Mouse (Mus musculus): Measurements from ENCODE around the gene Tspan5.

Tspan5 gene

DNA sequence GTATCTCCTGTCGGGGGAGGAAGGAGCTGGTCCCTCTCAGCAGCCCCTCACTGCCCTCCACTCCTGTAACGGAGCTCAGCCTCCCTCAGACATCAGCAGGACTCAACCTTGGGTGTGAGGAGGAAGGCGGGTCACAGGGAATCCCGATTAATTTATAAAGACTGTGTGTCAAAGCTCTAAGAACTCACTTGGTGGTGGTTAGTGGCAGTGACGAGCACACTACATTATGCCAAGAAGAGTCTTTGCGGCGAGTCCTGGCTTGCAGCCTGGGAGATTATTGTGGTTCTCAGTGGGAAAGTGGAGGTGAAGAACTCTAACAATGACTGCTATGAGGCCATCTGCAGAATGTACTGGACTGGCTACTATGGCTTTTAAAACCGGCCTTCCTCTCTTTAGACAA, 184.2 kb downstream of the Tspan5 start:
- DNase-seq (ENCODE audit: low spot score in 2 of 2) = no peak

DNA sequence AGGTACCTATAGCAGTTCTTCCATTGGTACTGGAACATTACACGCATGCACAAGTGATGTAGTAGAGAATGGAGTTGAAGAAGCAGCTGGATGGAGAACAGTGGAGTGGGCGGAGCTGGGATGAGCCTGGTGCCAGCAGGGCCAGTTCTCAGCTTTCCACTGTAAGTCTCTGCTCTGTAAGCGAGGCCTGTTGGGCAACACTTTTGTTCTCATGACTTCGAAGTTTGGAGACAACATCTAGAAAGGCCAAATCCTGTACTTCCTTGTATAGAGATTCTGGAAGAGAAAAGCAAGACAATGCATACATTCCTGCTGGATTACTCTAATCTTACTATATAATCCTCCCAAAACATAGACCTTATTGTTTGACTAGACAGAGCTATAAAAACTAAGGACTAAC, 185.4 kb downstream of the Tspan5 start:
- no peak for DNase-seq (ENCODE audit: low spot score in 2 of 2)

DNA sequence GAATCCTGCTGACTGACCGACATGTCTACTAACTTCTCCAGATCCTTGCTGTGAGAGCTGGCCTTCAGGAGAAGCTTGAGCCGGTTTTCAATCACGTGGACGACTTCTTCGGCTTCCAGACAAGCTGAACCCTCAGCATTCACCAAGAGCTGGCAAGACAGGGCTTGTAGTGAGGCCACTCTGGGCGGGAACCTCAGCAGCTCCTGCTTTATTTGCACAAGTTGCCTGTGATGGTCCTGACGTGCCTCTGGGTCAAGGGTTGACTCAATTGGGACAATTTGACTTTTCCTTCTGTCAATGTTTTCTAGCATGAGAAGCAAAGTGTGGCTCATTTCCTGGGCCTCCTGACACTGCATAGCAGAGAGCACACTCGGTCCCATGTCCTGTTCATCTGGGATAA, 194.8 kb downstream of the Tspan5 start:
- no peak for DNase-seq (ENCODE audit: low spot score in 2 of 2)

DNA sequence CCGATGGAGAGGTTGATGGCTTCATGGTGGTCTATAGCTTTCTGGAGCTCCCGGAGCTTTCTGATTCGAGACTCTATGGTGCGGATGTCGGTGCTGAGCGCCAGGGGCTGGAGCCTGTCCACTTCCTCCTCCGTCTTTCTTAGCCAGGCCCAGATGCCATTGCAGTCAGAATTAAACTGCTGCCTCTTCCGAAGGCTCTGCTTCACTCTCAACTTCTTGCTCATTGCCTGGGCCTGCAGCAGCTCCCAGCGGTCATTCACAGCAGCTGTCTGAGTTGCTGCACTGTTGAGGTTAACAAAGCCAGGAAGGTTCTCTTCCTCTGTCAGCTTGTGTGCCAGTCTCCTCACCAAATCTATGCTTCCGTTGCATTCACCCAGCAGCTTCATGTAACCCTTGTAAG, 195.2 kb downstream of the Tspan5 start:
- DNase-seq (ENCODE audit: low spot score in 2 of 2) = no peak

DNA sequence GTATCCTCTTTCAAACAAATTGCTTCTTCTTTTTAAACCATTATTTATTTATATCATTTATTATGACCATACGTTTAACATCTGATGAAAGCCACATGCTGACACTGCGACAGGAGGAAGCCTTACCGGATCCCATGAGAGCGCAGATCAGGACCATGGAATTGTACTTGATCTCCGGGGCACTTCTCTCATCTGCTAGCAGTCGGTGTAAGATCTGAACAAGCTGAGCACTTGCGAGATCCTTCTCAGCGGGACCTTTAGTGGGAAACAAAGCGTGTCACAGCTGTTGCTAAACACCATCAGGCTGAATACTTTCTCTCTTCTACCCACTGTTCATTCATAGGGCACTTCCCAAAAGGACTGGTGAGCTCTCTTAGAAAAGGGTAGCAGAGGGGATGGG, 199.6 kb downstream of the Tspan5 start:
- no peak for DNase-seq (ENCODE audit: low spot score in 2 of 2)

DNA sequence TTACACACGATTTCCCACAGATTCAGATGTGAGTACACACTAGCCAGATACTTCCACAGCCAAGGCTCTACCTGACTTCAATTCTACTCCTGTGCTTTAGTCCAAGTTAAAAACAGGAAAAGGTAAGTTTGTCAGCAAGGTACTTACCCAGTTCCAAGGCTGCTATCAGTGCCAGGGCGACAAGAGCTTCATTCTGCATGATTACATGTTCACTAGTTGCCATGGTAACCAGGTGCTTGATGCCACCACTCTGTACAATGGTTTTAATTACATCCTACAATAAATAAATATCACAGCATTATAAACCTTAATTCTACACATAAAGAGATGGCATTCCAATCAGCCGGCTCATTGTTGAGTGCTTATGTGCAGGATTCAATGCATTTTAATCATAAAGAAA, 203.5 kb downstream of the Tspan5 start:
- DNase-seq (ENCODE audit: low spot score in 2 of 2) = no peak

DNA sequence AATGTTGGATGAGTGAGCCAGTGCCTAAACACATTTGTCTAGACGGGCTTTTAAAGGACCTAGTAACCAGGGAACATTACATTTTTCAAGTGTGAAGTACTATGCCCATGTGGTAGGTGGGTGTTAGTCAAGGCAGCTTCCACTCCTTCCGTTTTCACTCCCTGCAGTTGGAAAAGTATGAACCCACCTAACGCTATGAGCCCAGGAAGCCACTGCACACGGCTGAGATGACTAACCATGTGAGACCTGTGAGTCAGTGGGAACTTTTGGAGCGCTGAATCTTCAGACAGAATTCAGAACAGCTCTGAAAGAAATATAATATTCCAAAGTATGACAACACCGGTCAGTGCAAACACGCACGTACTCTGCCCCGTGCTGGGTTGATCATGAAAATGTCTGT, 207.1 kb downstream of the Tspan5 start:
- no peak for DNase-seq (ENCODE audit: low spot score in 2 of 2)

DNA sequence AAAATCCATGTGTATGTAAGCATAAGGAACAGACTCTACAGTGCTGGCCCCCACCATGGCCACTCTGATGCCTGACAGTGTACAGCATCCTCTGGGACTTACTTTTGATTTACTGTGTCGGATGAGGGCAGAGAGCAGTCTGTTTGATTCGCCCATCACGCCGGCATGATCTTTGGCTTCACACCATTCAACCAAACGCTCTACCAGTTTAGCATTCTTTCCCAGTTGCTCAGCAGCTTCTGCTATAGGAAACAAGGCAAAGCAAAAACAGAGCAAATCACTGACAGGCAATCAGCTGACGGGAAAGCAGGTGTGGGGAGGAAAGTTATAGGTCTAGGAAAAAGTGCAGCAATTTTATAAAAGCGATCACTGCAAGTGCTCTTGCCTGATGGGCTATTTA, 213.2 kb downstream of the Tspan5 start:
- DNase-seq (ENCODE audit: low spot score in 2 of 2) = no peak

Data from thymus, postnatal 10 days (tissue).